Mouse (Mus musculus) E14TG2a.4 (cell line): ENCODE data around the gene Gm20388.

Experiments used
- CTCF ChIP-seq: conservative IDR thresholded peaks from 2 replicates; pipeline ENCODE4 v1.5.1; 2014; ENCODE audit warnings: low read length
- NANOG ChIP-seq: IDR thresholded peaks from 2 replicates; pipeline ENCODE4 v1.6.1; 2014; ENCODE audit warnings: borderline replicate concordance, low read length, mixed read lengths
- POU5F1 ChIP-seq: IDR thresholded peaks from 2 replicates; pipeline ENCODE4 v1.6.1; 2014; ENCODE audit warnings: low read length, borderline replicate concordance

DNA sequence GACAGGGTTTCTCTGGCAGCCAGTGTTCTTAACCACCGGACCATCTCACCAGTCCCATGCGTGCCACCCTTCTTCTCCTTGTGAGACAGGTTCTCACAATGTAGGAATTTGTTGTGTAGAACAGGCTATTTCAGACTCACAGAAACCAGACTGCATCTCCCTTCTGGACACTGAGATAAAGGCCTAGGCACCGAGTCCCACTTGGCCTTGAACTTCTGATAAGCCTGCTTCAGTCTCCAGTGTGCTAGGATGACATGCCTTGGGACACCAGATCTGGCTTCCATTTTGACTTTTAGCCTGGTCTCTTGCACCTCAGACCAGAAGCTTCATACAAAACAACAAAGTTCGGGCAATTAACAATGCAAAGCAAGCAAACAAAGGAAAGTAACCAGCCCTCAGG, 1678.1 kb downstream of the Gm20388 start:
- no peak for TF ChIP-seq CTCF
- no peak for TF ChIP-seq POU5F1
- no peak for TF ChIP-seq NANOG
